Mouse (Mus musculus) cerebellum, postnatal 25 days (tissue): ENCODE results near the gene C4bp.
"Not testable (repeated sequence)": the region's sequence is repeated elsewhere in the genome, so short reads cannot be mapped to it uniquely, and the experiment has no call there.

Source experiments
- DNase-seq, 2 experiments: peaks; one replicate each; pipeline ENCODE4 v3.0.0; 2021; ENCODE audit warnings: mixed read lengths in 2 of 2

The C4bp gene

DNA sequence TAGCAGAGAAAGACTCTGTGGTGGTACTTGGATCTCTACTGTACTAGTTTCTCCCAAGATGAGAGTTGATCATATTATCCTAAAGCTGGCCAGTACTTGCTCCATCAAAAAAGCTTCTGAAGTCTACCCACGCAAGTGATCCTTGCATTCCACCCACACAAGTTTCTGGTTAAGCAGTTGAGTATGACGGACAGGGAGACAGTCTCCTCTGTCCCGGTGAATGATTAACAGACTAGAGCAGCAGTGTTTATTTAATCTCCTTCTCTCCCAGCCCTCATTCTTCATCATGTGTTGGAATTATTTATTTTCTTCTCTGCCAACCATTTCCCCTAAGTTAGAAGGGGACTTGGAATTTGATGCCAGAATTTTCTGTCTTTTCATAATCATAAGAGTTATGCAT is at the start of gene C4bp:
TSS of gene C4bp (minus strand) at position 179 of the 400 bp plus-strand sequence.
- DNase-seq = no peak

- DNase-seq = no peak
Measured at GRCm38 (mm10) chr1:130710283-130711080, 49.0 kb upstream of the C4bp start.

GRCm38 (mm10) chr1:130703613-130704012 is 42.2 kb upstream of the C4bp start:
- DNase-seq = no peak

DNA sequence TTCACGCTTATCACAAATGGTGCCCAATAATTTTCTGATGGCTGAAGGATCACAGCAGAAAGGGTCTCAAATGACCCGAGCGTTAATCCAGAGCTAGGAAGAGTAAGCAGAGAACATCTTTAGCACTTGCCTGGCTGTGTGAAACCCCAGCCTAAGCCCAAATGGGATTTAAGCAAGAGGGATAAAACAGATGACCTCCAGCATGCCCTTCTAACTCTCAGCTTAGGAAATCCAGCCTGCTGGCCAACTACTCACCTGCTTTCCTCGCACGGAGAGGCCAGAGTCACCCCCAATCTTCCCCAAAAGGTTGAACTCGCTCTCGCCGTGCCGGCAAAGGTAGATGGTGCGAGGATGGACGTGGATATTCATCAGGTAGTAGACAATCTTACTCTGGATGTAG is 40.5 kb upstream of the C4bp start:
- DNase-seq = no peak

- DNase-seq = peak; percentile 64 to 78
Measured at GRCm38 (mm10) chr1:130699937-130700633, 38.7 kb upstream of the C4bp start.

DNA sequence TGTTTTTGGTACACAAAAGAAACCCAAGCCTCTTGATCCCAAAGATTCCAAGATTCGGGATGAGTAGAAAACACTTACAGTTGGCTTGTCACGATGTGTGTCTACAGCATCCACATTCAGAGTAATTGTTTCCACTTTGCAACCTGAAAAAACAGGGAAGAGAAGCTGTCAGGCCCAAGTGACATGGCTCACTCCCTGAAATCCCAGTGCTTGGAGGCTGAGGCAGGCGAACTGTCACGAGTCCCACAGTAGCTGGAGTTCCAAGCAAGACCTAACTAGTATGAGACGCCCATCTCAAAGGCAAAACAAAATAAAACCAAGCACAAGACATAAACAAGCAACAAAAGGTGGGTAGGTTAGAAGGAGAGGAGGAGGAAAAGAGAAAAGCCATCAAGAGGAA is 37.2 kb upstream of the C4bp start:
- no peak for DNase-seq

DNA sequence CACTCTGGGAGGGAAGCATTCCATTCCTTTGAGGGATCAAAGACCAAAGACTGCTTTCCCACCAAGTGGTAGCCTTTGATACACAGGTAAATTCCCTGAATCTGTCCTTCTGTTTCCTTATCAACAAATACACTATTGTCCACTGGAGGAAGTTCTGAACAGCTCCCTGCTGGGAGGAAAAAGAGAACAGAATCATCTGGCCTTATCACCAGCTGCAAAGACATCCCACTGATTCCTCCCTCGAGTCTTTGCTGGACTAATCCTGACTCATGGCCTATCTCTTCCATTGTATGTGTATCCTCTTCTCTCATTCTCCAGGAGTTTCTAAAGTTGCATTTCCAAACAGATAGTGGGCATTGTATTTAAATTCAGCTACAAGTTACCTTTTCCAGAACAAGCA is 22.5 kb upstream of the C4bp start:
- no peak for DNase-seq

GRCm38 (mm10) chr1:130681656-130682413 is 20.4 kb upstream of the C4bp start:
- no peak for DNase-seq

DNA sequence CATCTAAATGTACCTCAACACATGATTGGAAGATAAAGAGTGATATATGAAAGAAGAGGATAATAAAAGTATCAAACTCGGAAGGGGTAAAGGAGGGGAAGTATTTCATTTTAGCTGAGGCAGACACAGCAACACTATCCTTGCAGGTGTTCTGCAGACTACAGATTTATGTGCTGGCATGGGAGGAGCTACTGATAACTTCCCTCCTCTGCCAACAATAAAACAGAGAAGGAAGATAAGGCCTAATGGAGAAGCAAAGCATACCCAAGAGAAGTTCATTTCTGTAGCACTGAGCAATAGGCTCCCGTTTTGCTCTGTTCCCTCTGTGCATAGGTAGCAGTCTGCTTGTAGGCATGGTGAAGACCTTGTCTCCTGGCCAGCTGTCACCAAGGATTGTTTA is 19.6 kb upstream of the C4bp start:
- no peak for DNase-seq

- DNase-seq = no peak
Measured at GRCm38 (mm10) chr1:130678551-130678950, 17.1 kb upstream of the C4bp start.

- DNase-seq = not testable (repeated sequence)
Measured at GRCm38 (mm10) chr1:130663576-130663975, 2.1 kb upstream of the C4bp start.

- DNase-seq = peak; percentile 28 to 49
Measured at GRCm38 (mm10) chr1:130659641-130660040, 1.8 kb downstream of the C4bp start.

GRCm38 (mm10) chr1:130644103-130644502 is 17.3 kb downstream of the C4bp start:
- DNase-seq = no peak

DNA sequence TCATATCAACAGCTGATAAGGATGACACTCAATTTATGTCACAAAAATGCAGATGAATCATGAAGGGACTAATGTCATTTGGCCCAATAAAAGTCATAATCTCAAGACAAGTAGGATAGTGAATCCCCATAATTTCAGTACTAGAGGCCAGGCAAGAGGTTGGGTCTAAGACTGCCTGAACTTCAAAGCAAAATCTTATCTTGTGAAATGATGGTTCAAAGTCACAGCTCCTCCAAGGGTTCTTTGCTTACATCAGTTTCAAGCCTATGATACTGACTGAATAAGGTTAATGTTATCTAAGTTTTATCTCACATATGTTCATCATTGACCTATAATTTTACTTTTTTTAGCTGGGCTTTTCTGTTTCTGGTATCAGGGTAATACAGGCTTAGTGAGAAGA is 20.5 kb downstream of the C4bp start:
- no peak for DNase-seq

DNA sequence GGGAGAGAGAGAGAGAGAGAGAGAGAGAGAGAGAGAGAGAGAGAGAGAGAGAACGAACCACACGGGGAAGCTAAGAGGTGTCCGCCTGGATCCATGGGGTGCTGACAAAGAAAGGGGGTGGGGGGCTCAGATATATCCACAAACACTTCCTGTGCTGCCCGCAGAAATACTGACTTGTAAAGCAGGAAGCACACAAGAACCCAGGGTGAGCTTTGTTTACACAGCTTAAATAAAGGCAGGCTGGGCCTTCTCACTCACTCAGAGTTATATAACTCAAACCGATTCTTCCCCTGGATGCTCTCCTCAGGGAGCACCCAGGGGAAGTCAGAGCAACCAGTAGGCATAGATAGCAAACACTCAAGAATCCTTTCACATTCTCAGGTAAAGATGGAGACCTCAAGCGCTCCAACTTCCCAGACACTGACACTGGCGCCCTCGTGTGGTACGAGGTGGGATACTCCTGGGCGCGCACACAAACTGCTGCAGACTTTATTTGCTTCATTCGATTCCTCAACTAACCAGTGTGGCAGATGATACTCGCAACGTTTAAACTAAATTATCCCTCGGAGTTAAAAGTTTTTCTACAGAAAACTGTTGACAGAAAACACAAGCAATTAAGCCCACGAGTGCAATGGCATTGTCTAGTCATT is 27.5 kb downstream of the C4bp start:
- peak; percentile 42 to 68 for DNase-seq

DNA sequence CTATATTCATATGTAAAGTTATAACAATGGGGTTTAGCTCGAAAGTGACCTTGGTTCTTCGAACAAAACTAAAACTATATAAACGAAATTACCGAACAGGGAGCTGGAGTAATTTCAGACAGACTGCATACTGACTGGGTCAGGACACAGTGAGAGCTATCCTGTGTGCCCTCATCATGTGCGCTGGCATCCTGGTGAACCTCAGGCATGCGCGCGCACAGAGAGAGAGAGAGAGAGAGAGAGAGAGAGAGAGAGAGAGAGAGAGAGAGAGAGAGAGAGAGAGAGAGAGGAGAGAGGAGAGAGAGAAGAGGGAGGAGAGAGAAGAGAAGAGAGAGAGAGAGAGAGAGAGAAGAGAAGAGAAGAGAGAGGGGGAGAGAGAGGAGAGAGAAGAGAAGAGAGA is 28.1 kb downstream of the C4bp start:
- DNase-seq = no peak

- no peak for DNase-seq
Measured at GRCm38 (mm10) chr1:130629521-130629920, 31.9 kb downstream of the C4bp start, which contains the start of gene Zp3r. Gene Zp3r, minus strand, starts transcription at chr1:130629621.

- DNase-seq = no peak
Measured at GRCm38 (mm10) chr1:130596291-130596690, 65.1 kb downstream of the C4bp start.

GRCm38 (mm10) chr1:130588659-130589058 is 72.8 kb downstream of the C4bp start:
- peak in 1 of 2 experiments; percentile 4 for DNase-seq
